Mouse (Mus musculus): ENCODE measurements at regions not wholly inside any gene's neighbourhood (a gene's known extent, or its start where the extent isn't known, plus 50 kb on each side); places are given as distances from the start of the nearest gene placed in this dataset.
"Not testable (repeated sequence)": the region's sequence is repeated elsewhere in the genome, so short reads cannot be mapped to it uniquely, and the experiment has no call there.

DNA sequence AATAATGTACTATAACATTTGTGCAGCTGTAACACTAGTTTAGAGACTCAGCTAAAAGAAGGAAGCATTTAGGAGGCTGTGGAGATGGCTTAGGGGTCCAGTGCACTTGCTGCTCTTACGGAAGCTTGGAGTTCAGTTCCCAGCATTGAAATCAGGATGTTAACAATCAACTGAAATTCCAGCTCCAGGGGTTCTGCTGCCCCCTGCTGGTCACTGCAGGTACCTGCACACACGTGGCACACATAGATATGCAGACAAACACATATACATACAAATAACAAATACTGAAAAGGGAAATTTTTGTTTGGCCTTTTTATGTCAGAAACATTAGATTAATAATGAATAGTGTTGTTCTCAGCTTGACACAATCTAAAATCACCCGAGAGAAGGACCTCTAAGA lies 322.5 kb downstream of the Ajap1 start:
- DNase-seq (ENCODE audit: low spot score in 2 of 2): no peak

DNA sequence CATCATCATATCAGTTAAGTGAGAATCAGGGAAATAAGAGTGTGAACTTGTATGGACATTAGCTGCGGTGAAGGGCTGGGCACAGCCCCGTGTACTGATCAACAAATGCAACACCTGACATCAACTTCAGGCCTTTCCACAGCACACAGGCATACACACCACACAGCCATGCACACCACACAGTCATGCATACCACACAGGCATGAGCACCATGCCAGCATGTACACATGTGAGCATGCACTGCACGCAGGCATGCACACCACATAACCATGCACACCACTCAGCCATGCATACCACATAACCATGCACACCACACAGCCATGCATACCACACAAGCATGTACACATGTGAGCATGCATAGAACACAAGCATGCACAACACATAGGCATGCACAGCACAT lies 325.0 kb downstream of the Ajap1 start:
- no peak for DNase-seq (ENCODE audit: low spot score in 2 of 2)

DNA sequence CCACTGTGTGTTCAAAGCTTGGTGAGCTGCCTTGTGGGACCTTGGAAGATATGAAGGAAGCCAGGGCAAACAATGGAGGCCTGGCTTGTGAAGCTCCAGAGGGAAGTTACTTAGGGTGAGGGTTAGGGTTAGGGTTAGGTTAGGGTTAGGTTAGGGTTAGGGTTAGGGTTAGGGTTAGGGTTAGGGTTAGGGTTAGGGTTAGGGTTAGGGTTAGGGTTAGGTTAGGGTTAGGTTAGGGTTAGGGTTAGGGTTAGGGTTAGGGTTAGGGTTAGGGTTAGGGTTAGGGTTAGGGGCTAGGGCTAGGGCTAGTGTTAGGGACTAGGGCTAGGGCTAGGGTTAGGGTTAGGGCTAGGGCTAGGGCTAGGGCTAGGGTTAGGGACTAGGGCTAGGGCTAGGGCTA lies 329.7 kb downstream of the Ajap1 start:
- DNase-seq (ENCODE audit: low spot score in 2 of 2): not testable (repeated sequence)

DNA sequence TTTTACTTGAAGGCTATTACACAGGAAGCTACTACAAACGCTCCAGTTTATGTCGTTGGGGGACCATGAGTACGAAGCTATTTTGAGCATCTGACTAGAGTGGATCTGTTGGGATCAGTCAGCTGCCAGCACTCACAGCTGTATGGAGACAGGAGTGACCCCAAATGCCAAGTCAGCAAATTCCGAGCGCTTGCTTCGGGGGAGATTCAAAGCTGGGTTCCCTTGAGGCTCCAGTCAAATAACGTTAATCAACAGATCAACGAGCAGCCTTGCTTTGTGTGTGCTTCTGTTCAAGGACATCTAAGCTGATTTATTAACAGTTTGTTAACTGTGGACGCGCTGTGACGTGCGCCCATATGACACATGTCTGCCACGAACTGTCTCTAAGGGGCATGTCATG lies 349.5 kb downstream of the Ajap1 start:
- DNase-seq (ENCODE audit: low spot score in 2 of 2): no peak

DNA sequence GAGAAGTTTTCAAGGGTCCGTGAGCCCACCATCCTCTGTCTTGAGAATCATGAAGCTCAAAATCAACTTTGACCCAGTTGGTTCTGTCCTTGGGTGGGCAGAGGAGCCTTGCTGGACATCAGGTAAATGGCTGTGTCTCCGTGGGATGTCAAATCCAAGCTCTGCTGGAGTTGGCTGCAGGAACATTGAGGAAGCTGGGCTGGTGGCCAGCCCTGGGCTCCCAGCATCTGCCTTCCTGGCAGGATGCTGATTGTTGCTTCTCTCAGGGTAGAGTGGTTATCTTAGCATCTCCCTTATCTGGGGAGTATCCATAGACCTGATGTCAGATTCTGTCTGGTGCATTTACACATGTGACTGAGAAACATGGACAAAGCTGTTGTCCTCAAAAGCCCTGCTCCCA lies 353.3 kb downstream of the Ajap1 start:
- no peak for DNase-seq (ENCODE audit: low spot score in 2 of 2)

DNA sequence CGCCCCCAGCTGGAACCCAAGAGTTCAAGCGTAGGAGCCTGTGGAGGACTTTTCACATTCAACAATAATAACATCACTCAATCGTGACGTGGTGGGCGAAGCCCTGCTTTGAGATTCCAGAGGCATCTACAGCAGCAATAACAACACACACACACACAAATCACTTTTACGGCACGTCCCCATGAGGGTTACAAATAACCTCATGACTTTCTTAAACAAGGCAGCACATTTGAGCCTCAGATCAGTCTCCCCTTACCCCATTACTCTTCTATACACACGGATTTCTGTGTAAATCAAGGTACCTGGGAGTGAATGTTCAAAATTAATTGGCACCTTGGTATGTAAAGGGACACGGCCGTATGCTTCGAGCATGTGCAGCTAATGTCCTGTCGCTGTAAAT lies 354.4 kb downstream of the Ajap1 start:
- DNase-seq (ENCODE audit: low spot score in 2 of 2): no peak

DNA sequence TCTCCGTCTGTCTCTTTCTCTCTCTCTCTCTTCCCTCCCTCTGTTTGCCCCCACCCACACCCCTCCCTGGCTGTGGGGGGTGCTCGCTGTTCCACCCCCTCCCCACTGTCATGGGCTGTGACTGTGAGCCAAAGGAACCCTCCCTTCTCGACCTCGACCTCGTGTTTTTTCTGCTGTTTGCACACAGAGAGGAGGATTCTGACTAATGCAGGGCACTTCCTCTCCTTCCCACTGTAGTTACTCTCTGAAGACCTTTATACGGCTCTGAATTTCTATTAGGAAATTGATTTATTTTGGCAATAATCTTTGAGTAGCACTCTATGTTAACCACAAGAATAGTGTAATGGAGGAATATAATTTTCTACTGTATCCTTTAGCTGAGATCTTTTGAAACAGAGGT lies 362.1 kb downstream of the Ajap1 start:
- DNase-seq (ENCODE audit: low spot score in 2 of 2): no peak

DNA sequence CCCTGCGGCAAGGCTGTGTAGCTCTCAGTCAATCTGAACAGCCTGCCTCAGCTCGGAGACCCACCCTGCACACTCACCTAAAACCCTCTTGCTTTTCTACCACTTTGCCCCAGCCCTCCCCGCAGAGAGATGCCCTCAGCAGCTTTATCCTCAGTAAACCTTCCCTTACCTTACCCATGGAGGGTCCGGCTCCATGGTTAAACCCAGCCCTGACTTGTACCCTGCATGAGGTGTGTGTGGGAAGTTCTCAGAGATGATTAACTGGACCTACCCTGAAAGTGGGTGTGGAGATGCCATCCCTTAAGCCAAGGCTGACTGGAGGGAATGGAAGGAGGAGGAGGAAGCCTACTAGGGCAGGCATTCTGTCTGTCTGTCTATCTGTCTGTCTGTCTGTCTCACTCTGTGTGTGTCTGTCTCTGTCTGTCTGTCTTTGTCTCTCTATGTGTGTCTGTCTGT lies 362.9 kb downstream of the Ajap1 start:
- DNase-seq (ENCODE audit: low spot score in 2 of 2): no peak

DNA sequence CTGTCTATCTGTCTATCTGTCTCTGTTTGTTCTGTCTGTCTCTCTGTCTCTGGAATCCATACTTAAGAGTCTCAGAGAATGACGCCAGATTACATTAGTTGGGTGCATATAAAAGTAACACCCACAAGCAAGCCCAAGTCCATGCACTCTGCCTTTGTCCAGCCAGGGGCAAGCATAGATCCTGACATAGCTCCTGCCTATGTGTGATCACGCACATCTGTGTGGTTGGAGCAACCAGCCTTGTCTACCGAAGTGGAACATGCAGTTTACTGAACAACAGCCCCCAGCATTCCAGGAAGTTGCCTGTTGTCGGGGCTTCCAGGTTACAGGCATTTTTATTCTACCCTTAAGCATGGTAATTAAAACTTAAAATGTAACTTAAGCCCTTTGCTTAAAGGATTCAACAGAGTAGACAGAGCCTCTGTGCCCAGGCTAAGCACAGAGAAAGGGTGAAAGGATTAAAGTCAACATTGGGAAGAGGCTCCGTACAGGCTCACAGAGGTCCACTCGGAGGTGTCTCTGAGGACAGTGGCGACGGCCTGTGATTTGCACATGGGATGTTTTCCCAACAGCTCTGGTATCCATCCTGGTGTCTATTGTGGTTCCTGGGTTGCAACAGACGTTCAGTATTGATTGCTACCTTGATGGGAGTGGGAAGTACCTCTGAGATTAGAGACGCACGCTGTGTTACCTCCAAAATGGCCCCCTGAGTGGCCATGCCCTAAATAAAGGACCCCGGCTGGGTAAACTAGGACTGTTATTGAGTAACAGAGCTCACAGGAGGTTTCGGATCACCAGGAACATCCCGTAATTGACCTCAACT lies 363.6 kb downstream of the Ajap1 start:
- DNase-seq (ENCODE audit: low spot score in 2 of 2): no peak

DNA sequence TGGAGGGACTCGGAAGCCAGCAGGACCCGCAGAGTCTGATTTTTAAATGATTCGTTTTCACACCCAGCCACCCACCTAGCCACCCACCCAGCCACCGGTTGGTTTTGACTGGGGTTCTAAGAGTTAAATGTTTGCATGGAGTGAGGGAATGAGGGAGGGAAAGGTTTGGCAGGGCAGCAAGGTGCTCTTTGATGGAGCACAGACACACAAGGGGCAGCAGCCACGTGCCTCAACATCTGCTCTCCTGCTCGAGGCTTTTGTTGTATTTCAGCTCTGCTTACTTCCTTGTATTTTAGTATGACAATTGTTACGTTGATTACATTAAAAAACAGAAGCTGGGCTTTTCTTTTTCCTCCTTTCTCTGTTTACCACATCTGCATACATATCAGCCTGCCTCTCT lies 367.6 kb downstream of the Ajap1 start:
- no peak for DNase-seq (ENCODE audit: low spot score in 2 of 2)

DNA sequence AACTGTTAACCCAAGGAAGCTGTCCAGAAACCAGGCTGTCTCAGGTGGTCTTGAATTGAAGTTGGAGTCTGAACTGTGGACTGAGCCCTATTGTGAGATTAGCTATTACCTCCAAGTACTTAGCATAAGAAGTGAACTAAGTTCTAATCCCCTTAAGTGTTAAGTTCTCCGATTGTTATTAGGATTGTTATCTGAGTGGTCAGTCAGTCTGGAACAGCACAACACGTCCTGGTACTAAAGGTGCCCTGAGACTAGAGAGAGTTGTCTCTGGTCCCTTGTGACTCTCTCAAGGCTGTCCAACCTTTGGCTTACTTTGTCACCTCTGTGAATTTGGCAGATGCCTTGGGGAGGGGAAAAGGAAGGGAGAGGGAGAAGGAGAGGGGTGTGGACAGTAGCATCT lies 369.0 kb downstream of the Ajap1 start:
- DNase-seq (ENCODE audit: low spot score in 2 of 2): no peak

DNA sequence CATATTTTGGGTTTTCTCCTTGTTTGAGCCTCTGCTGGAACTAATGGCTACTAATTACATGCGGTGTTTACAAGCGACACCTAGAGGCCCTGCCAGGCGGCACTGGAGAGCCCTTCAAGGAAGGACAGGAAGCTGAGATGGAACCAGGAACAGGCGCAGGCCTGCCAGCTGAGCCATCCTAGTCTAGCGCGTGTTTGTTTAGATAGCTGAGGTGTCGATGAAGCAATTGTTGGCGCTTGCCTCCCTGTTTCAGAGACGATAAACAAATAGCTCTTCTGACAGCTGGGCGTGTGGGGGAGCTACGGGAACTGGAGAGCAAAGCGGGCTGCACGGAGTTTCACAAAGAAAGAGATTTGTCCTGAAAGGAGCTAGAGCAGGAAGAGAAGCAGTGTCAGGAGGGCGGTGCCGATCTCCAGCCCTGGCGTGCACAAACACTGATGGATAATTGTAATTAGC lies 372.3 kb downstream of the Ajap1 start:
- no peak for DNase-seq (ENCODE audit: low spot score in 2 of 2)

DNA sequence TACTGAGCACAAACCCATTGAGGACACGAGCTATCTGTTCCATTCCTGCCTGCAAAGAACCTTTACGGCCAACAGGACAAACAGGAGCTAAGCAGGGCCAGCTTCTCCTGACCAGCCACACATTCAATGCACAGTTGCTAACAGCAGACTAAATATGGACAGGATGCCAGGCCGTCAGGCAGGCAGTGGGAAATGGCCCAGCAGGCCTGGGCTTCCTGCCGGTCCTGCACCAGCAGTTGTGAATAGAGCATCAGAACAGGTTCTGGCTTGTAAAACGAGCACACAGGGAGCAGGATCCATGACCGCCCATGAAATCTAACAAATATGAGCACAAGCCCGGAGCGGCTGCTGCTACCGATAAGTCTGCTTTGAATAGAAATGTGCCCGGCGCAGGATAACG lies 384.0 kb downstream of the Ajap1 start:
- no peak for DNase-seq (ENCODE audit: low spot score in 2 of 2)

DNA sequence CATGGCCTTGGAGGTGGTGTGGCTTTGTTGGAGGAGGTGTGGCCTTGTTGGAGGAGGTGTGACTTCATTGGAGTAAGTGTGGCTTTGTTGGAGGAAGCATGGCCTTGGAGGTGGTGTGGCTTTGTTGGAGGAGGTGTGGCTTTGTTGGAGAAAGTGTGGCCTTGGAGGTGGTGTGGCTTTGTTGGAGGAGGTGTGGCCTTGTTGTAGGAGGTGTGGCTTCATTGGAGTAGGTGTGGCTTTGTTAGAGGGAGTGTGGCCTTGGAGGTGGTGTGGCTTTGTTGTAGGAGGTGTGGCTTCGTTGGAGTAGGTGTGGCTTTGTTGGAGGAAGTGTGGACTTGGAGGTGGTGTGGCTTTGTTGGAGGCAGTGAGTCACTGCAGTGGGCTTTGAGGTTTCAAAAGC lies 385.0 kb downstream of the Ajap1 start:
- no peak for DNase-seq (ENCODE audit: low spot score in 2 of 2)

DNA sequence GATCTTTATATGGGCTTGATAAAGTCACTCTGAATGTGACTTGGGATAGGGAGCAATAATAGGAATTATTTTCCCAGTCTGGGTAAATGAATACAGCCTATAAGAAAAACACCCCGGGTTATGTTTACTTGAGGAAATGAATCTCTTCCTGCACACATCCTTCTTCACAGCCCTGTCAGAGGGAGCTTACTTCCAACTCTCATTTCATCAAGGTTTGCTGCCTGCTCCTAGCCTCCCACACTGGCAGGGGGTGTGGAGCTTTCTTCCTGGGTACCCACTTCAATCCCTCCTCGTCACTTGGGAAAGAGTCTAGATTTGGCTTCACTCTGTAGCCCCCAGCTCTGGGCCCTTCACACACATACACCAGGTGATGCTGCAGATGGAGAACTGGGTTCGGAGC lies 389.5 kb downstream of the Ajap1 start:
- no peak for DNase-seq (ENCODE audit: low spot score in 2 of 2)

DNA sequence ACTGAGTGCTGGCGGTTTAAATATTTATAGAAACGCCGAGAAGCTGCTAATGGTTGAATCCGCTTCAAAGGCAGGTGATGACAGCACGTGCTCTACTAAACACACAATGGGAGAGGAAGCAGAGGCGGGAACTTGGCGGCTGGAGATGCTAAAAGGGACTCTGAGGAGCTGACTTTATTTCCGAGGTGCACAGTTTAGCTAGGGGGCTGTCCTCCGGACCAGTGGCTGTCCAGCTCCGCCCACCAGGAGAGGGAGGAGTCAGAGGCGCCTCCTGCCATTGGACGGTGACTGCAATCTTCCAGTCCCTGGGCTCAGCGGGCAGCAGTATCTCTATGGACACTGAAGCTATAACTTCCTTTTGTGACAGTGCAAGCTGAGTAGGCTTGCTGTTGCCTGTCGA lies 400.4 kb downstream of the Ajap1 start:
- no peak for DNase-seq (ENCODE audit: low spot score in 2 of 2)

DNA sequence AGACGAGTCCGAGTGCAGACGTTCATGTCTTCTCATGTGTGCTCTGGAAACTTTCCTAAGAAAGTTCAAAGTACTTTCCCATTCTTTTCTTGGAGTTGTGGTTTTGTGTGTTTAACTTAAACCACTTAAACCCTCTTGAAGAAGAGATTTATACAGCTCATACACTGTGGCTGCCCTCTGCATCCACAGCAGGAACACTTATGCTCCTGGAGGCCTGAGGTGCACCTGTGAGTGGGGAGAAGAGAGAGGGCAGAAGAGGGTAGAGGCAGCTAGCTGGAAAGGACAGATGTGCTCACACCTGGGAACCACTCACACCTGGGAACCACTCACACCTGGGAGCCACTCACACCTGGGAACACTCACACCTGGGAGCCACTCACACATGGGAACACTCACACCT lies 408.0 kb downstream of the Ajap1 start:
- DNase-seq (ENCODE audit: low spot score in 2 of 2): no peak

DNA sequence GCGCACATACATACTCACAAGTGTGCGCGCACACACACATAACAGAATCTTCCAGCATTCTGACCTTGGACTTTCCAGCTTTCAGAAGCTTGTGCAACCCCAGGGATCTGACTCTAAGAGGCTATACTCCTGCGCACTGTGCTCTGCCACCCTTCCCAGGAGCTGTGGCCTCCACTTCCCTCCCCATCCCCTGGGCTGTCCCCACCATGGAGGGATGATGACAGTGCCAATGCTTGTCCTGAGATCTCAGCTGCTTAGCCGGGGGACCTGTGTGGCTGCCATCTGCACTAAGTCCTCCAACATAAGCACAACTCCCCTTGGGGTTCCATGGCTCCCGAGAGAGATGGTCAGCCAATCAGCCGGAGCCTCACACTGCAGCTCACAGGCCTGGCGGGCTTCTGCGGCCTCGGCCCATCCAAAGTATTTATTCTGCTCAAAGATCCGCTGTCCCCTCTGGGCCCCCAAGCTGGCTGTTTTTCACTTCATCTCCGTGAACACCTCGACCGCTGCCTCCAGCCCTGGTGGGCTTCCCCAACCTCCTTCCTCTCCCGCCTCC lies 412.3 kb downstream of the Ajap1 start:
- DNase-seq (ENCODE audit: low spot score in 2 of 2): no peak

DNA sequence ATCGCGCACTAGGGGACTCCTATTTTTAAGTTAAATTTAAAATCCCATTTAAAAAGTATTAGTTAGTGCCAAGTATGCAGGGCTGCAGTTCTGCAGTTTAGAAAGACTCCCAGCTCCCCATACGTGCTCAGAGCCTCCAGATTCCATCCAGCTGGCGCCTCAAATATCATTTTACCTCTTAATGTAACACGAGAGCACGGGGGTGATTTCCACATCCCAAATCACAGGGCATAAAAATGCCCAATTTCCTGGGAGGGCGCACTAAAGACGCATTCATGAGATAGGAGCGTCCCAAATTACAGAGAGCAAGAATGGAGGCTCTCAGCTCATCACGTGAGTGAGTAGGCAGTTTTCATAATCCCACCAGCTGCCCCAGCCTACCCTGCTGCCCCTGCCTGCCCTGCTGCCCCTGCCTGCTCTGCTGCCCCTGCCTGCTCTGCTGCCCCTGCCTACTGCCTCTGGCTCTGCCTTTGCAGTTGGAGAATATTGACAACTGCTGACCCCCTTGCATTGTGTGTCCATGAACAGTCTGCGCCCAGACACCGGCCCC lies 414.1 kb downstream of the Ajap1 start:
- DNase-seq (ENCODE audit: low spot score in 2 of 2): no peak

DNA sequence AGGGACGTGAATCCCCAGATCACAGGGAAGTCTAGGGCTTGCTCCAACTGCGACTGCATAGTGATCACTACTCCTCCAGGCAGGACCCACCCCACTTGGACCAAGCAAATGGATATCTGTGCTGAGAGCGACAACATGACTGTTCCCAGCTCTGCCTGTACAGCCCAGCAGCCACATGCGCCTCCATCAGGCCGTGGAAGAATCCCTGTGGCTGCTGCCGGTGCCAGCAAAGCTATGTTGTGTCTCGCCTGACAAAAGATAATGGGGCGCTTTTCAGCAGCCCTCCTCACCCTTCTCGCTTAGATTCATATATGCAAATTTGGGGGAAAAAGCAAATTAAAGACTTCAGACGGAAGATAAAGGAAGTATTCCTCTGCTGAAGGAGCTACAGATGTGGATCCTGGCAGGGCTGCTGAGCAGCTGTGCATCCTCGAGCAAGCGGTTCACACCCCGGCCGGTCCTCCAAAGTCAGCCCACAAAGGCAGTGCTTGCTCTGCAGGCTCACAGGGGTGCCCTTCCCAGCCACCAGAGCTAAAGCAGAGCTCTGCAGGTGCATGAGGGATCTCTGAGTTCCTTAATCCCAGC lies 418.5 kb downstream of the Ajap1 start:
- no peak for DNase-seq (ENCODE audit: low spot score in 2 of 2)

DNA sequence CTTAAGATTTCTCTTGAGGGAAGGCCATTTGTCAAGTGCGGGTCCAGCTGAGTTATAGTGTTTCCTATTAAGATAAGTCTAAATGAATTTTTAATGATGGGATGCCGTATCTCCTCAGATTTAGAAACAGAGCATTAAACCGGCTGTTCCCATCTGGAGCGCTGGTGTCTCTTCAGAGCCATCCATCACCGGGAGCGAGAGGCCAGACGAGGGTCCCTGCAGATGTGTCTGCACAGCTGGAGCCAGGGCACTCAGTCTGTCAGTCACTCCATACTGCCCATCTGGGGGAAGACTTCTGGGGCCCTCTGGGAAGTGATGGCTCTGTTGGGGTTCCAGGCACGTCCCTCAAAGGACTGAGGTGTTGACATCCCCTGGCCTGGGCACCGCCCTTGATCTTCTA lies 419.2 kb downstream of the Ajap1 start:
- DNase-seq (ENCODE audit: low spot score in 2 of 2): no peak

DNA sequence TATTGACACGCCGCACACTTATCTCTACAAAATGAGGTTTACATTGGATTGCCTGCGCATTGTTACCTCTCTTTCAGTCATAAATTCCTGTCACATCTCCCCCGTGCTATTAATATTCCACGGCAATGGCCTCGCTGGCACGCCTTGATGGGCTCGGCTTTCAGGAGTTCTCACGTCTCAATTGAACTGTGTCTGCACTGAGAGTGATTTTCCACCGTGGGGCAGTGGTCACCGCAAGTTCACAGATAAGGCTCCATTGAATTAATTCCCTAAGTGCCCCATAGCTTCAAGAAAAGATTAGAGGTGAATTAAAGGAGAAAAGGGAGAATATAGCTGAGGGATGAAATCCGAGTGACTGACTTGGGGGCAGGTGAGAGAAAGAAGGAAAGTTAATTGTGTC lies 424.5 kb downstream of the Ajap1 start:
- DNase-seq (ENCODE audit: low spot score in 2 of 2): no peak

DNA sequence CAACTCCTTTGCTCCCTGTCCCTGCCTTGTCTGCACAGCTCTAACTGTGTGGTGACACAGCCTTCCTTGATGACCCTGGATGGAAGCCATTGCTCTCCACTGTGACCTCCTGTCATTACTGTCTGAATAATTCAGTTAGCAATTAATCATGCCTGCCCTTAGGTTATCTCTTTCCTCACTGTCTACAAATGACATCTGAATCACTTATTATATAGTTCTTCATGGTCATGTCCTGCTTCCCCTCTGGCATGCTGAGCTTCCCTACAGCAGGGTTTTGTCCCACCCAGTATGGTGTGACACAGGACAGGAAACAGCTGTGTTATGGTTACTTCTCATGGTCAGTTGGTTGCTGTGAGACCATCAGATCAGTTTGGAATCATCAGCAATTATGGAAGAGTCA lies 458.9 kb downstream of the Ajap1 start:
- DNase-seq (ENCODE audit: low spot score in 2 of 2): no peak
